Mouse (Mus musculus) ovary, adult 18-20 months (tissue): ENCODE data around the gene Pls3.

ENCODE experiments used
- DNase-seq: peaks from one replicate; pipeline ENCODE4 v3.0.0; 2022; ENCODE audit warnings: low spot score, mixed read lengths

The Pls3 gene

DNA sequence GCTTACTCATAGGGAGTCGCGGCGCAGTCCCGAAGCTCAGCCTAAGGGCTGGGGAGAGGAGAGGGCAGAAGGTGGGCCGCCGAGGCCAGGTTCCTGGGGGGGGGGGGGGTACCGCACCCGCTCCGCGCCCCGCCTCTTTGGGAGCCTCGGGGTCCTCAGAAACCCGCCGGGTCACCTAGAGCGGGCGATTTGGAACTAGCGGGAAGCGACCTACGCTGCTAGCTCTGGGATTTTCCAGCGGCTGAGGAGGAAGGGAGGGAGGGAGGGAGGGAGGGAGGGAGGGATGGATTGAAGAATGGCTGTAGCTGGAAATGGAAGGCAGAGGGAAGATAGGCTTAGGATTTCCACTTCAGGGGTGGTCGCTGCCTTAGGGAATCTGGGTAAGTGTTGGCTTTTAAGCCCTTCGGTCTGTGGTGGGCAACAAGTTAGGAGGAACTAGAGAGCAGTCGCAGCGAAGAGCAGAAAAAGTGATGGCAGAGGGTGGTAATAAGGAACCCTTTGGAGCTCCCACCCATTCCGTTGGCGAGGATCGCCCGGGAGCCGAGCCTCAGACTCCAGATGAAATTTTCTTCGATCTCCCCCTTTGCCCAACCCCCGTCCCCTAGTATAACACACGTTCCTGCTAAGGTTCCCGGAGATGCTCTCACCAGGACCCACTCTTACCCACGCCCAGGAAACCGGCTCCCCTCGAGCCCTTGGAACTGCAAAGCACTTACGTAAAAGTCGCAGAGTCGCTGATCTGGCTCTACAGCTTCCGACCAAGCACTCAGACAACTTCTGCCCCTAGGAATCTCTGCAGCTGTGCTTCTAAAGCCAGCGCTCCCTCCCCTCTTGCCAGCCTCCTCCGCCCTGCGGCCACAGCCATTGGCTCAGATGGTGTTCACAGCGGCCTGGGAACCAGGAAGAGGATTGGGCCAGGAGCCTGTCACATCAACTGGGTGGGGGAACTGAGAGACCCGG, at the start of gene Pls3:
Pls3 (minus strand) TSS at position 851 of the 960 bp plus-strand sequence.
- peak; percentile 88 for DNase-seq

DNA sequence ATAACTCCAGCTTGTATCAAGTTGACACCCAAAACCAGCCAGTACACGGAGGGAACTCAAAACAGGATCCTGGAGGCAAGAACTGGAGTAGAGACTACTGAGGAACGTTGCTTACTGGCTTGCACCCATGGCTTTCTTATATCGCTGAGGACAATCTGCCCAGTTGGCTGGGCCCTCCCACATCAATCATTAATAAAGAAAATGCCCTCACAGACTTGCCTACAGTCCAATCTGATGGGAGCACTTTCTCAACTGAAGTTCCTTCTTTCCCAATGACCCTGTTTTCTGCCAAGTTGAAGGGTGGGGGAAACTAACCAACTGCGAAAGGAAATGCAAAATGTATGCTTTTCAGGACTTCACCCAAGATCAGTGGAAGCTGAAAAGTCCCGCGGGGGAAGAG, 20.7 kb upstream of the Pls3 start:
- DNase-seq: no peak

DNA sequence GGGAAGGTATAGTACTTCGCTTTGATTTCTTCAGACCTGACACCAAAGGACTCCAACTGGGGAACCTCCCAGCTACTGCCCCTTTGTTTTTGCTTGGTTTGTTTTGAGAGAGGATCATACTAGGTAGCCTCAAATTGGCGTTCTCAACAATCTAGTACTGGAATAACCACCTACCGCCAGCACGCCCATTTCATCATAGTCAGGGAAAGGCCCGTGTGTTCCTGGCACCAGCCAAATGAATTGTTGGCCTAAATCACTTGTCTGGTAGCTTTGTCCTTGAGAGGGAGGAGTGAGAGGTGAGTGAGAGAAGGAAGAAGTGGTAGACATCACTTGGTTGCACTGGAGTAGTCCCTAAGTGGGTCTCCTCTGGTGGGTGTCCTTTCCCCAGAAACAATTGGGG, 584 bp upstream of the Pls3 start:
- DNase-seq: no peak

DNA sequence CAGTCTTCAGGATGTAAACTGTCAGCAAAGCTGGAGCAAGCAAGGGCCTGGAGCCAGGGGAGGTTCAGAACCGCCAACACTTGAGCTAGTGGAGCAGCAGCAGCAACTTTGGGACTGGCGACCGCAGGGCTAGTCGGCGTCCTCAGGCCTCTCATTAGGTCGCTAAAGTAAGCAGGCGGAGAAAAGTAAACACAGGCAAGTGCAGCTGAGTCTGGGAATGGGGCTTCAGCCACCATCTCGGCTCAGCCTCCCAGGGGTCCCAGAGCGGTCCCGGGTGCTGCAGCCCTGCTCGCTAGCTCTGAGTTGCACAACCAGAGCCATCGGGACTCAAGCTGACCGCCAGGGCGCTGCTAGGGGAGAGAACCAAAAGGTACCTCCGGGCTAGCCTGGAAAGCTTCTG, 1.2 kb downstream of the Pls3 start:
- no peak for DNase-seq

DNA sequence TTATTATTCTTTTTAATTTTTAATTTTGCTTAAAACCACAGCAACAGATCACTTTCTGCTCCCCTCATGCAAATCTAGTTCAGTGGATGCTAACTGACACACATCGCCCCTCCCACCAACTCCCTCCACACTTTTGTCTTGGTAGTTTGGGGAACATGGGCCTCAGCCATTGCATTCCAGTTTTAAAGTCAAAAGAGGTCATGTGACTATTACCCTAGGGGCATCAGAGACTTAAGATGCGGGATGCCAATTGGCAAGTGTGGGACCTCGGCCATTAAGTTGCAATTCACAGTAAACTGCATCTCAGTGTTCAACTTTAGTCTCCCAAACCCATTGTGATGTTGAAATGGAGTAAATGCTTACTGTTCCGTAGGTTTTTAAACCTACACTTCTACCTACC, 1.7 kb downstream of the Pls3 start:
- DNase-seq: no peak

DNA sequence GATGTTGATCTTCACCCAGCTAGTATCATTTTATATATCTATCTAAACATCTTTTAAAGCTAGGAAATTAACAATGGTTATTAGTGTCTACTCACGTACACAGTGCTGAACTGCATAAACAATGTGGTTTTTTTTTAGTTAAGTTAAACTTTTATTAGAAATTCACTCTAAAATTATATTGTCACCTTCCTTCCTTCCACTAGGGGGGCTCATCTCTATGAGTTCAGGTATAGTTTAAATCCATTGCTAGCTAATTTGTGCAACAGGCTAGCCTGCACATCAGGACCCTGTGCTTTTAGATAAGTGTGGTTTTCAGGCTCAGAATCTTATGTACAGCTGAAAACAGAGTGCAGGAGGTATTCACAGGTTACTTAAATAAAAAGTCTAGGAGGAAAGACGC, 3.1 kb downstream of the Pls3 start:
- no peak for DNase-seq

DNA sequence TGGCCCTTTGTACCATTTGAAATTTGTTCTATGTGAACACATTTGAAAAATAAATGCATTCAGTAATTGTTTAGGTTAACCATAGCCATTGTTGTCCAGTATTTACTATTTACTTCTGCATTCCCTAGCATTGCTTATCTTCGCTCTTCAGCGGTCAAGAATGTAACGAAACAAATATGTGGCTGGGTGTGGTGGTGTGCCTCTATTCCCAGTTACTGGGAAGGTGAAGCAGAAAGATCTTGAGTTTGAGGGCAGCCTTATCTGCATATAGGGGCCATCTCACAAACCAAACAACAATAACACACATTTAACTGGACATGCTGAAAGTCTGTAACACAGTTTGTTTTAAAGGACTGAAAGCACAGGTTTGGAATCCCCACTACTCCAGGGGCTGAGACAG, 13.3 kb downstream of the Pls3 start:
- DNase-seq: no peak

DNA sequence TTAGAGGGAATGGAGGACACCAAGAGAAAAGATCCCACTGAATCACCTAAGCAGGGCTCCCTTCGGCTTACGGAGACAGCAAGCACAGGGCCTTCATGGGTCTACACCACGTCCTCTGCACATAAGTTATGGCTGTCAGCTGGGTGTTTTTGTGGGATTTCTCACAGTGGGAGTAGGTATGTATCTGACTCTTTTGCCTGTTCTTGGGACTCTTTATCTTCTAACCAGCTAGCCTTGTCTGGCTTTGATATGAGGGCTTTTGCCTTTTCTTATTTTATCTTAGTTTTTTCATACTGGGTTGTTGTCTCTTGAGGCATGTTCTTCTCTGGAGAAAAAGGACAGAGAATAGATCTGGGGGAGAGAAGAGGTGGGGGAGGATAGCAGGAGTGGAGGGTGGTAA, 20.7 kb downstream of the Pls3 start:
- no peak for DNase-seq

DNA sequence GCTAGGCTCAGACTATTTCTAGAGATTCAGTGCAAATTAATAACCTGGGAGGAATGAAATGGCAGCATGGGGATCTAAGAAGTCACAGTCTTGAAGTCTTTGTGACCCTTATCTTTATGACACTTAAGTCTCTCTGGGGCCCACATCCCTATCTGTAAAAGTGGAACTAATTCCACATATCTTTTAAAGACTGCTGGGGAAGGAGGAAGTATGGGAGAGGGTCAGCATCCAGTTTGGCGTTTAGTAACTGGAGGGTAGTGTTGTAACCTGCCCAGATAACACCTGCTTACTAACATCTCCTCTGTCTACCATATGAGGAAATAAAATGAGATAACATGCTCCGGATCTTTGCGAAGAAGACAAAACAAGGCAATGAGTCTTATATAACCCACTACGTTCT, 30.7 kb downstream of the Pls3 start:
- no peak for DNase-seq

DNA sequence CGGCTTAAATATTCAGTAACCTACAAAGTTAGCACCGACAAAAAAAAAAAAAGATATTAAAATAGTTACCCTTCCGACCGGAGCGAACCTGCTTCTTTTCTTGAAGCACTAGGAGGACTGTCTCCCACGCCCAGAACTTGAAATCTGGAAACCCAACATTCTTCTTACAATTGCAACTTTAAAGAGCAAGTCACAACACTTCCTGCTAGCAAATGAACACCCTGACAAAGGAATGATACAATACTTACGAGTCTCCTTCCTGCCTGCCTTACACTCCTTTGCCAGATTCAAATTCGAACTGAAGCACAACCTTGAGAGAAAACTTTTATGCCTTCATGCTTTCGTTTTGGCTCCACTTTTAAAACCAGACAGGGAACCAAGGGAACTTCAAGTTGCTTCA, 32.1 kb downstream of the Pls3 start:
- DNase-seq: no peak

DNA sequence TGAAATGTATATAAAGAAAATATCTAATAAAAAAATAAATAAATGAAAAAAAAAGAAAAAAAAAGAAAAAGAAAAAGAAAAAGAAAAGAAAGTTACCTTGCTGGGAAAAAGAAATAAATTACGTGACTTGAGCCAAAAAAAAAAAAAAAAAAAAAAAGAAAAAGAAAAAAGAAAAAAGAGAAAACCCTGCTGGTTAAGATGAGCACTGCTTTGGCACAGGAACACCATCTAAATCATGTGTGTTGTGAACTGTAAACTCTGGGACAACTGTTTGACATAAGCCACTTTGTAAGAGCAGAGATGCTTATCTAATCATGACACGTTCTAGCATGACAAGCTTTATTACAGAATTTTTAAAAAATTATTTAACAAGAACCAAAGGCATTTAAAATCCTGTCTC, 32.9 kb downstream of the Pls3 start:
- no peak for DNase-seq

DNA sequence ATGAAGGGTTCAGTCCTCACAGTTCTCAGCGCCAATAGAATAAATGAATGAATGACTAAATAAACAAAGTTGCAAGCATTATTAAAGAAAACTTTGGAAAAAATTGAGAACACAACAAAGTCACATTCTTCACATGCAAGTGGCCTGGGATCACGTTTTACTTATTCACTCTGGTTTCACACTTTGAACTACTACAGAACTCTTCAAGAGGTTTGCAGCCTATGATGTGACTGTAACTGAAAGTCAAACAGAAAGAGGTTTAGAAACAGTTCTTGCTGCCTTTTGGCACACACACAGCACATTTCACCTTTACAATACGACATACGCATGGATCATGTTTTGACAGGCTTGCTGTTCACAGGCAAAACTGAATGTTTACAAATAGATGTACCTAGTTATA, 34.7 kb downstream of the Pls3 start:
- no peak for DNase-seq

DNA sequence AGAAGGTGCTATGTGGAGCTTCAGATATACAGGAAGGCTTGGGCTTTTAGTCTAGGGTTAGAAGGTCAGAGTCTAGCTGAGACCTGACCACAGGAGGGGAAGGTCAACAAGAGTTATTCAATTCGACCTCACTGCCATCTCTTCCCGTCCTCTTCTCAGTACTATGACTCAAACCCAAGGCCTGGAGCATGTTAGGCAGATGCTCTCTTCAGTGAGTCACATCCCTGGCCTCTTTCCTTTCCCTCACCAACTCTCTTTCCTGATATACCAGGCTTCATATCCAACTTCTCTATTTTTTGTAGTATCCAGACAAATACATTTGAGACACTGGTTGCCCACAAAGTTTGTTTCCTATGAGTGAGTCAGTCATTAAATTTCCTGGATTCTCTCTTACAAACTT, 40.1 kb downstream of the Pls3 start:
- no peak for DNase-seq

DNA sequence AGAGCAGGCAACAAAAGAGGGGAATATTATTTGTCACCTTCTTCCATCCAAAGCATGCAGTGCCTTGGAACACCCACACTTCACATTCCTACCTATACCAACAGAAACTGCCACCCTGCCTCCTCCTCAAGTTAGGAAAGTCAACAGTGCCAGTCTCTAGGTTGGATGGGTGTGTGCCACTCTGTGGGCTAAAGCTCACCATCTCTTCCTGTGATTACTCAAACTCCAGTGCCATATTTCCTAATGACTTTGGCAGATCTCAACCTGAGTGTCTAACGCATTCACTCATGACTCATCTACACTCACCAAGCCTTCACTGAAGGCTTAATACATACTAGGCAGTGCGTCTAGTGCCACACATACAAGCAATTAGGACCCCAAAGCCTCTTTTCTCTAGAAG, 40.7 kb downstream of the Pls3 start:
- DNase-seq: no peak

DNA sequence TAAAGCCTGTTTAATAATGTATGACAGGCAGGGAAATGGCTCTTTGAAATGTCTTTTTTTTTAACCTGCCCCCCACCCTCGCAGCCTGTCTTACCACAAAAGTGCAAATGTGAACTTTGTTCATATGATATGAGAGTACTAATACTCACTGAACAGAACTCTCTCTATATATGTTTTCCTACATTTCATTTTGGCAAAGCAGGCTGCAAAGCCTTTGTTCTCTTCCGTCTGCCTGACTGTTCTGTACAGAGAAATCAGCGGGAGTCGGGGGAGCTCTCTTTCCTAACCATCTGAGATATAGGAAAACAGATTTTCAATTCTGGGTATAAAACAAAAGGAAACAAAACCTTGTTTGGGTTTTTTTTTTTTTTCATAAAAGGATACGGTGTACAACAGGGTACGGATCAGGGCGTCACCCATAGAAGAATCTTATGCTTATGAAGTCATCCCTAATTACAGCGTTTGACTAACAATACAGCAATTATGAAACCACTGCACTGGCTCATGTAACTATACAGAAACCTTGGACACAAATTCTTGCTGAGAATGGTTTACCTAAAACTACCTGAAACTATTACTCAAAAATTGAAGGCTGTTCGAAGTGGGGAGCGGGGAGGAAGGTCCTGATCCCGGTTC, 41.9 kb downstream of the Pls3 start:
- no peak for DNase-seq

DNA sequence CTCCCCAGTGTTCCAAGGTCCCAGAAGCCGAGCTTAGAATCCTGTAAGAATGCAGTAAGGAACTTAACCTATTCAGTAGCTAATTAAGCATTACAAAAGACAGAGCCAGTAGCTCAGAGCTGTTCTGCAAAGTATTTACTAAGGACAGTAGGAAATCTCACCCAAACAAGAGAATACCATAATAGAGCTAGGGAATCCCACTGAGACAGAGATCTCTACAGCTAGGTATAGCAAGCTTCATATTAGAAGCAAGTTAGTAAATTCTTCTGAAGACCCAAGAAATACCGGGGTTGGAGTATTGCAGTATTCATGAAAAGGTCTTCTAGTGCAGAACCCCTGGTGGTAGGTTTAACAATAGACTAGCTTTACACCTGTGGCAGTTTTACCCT, 45.1 kb downstream of the Pls3 start:
- DNase-seq: no peak

DNA sequence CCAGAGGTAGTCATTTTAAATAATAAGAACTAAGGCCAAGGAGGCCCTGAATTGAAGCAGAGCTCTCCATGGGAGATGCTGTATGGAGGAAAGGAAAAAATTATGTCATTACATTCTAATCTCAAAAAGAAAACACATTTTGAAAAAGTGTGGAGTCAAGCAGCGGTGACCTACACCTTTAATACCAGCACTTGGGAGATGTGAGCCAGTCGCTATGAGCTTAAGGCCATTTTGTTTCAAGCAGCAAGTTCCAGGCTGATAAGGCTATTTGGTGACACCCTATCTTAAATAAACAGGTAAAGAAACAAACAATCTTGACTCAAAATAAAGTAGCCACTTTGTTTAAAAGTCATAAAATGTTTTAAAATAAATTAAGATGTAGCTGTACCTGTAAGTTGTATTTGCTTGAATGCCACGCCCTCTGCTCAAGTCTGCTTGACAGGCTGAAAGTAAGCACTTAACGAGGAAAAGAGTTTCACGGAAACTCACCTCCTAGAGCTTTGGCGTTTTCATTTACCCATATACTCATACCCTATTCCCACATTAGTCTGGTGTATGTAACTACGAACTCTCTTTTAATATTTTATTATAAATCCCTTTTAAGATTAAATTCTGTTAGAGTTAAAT, 45.6 kb downstream of the Pls3 start:
- DNase-seq: no peak

DNA sequence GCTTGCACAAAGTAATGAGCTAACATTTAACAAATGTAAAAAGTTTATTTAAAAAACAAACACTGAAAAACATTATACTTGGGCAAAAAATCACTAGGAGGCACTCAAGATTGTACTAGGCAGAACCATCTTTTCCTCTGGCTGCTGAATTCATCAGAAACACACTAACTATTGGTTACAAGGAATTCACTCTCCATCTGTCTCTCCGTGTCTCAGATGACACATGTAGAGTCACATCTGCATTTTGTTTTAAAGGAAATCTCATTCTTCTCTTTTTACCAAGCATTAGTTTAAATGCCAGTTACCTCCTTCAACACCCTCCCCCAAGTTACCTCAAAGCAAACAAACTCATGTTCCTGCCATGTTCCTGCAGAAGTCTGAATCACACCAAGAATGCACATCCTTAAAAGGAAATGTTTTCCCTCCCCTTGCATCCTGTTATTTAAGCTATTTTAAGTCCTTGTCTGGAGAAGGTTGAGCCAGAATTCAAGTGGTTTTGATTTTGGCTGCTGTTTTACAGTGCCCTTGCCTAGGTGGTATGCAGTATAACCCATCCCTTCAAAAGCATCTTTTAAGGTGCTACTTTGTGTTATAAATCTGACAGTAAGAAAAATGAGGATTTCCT, 56.2 kb downstream of the Pls3 start:
- DNase-seq: no peak

DNA sequence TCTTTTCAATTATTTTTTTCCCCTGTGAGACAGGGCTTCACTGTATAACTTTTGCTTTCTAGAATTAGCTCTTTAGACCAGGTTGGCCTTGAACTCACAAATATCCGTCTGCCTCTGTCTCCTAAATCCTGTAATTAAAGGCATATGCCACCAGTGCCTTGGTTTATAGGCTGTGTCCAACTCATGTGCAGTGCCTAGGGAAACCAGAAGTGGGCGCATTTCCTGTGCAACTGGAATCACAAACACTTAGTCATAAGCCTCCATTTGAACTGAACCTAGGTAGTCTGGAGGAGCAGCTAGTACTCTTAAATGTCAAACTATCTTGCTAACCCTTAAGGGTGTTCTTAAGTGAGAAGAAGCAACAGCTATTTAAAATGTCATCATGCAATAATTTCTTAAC, 60.0 kb downstream of the Pls3 start:
- no peak for DNase-seq

DNA sequence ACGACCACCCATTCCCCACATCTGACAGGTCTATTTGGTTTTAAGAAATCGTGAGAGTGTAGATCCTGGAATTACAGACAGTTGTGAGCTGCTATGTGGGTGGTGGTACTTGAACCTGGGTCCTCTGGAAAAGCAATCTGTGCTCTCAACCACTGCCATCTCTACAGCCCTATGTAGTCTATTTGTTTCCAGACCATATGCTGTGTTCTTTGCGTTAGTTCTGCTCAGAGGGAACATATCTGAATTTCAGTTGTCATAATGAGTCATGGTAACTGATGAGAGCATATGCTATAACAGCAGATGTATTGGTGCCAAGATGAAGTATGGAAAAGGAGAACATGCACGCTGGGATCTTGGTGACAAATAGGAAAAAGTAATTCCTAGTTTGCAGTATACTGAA, 60.9 kb downstream of the Pls3 start:
- no peak for DNase-seq

DNA sequence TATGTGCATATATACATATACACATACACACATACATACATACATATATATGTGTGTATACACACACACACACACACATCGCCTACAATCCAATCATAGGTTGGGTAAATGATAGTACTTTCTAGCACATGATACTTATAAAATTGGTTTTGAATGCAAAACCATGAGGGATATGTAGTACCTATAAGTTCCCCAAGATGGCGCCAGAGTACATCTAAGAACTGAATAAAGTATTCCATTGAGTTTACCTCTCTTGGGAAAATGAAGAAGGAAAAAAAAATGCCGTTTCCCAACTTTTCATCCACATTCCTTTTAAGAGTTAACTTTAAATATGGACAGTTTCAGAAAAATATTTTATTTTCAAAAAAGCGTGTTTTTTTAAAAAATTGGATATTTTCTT, 78.4 kb downstream of the Pls3 start:
- no peak for DNase-seq

DNA sequence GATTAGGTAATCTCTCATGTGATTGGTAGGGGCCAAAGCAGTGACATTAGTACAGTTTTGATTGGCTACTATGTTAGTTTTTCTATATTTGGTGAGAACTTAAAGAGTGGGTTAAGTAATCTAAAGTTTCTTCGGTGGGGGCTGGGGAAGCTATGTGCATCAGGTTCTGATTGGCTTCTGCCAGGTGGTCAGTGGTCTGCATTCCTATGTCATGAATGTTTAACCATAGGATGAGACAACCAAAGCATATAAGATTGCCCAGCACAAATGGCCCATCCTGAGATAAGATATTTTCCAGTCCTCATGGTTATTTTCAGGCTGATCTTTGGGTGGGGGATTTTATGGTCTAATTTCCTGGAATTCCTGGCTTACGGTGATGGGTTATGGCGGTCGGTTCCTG, 95.2 kb downstream of the Pls3 start:
- no peak for DNase-seq

DNA sequence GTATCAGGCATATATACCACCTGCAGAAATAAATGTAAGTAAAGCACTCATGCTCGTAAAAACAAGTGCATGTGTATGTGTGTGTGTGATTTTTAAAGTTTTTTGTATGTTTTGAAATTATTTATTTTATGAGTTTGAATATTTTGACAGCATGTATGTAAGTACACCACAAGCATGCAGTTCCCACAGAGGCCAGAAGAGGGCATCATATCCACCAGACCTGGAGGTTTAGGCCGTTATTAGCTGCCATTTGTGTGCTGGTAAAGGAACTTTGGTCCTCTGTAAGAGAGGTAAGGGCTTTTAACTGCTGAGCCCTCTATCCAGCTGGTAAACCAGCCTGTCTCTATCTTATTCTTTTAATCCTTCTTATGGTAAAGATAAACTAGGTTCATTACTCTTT, 97.5 kb downstream of the Pls3 start:
- no peak for DNase-seq
